Mouse (Mus musculus) CH12.LX (cell line): ENCODE results near the gene Ccl26. TPM values are rescaled to one million over a fixed set of nuclear protein-coding genes. Genes with fewer than 3 reads are reported as not detected.
A peak's percentile ranks its signal among the peaks of the same experiment; 100 is the strongest.

ENCODE experiments used
- DNase-seq: peaks from one replicate; pipeline ENCODE4 v3.0.0-alpha.2; 2013; ENCODE audit errors: extremely low read depth
- H3K27ac ChIP-seq: 2 replicates; pipeline ENCODE4 v1.5.1; 2012; ENCODE audit warnings: low read depth, mild to moderate bottlenecking, control low read depth, moderate library complexity; ENCODE audit not compliant: insufficient read depth
- H3K27me3 ChIP-seq: replicated peaks from 2 replicates; pipeline ENCODE3; 2012; ENCODE audit warnings: inconsistent platforms
- H3K36me3 ChIP-seq, 2 experiments: replicated peaks in 1 of 2; 2 replicates each; pipeline versions ENCODE3 to v1.6.1; 2012; ENCODE audit warnings: inconsistent platforms in 1 of 2, low read length in 1 of 2, mild to moderate bottlenecking in 1 of 2, mixed read lengths in 1 of 2, moderate library complexity in 1 of 2; ENCODE audit not compliant: control insufficient read depth in 1 of 2, insufficient read depth in 1 of 2
- H3K4me1 ChIP-seq, 2 experiments: 2 replicates each; pipeline ENCODE4 v1.6.1; 2012; ENCODE audit warnings: inconsistent platforms in 1 of 2, moderate library complexity in 1 of 2; ENCODE audit not compliant: insufficient read depth in 2 of 2, control insufficient read depth in 1 of 2
- H3K4me2 ChIP-seq: 2 replicates; pipeline ENCODE4 v1.6.1; 2012; ENCODE audit warnings: low read depth, mild to moderate bottlenecking, control low read depth; ENCODE audit not compliant: poor library complexity, insufficient read depth, severe bottlenecking
- H3K4me3 ChIP-seq, 3 experiments: fragments of 150-350 bp in 1 of 3; sonication (generic) in 1 of 3; replicated peaks in 1 of 3; 2 replicates each; pipeline versions ENCODE3 to v1.5.1; 2011 to 2012; ENCODE audit warnings: low read depth in 2 of 3, low read length in 2 of 3, mild to moderate bottlenecking in 2 of 3, moderate library complexity in 2 of 3, control low read depth in 1 of 3, improper control_type of control experiment in 1 of 3, inconsistent platforms in 1 of 3, mixed read lengths in 1 of 3; ENCODE audit not compliant: poor library complexity in 1 of 3
- H3K79me2 ChIP-seq: replicated peaks from 2 replicates; pipeline ENCODE4 v1.6.1; 2012; ENCODE audit warnings: mild to moderate bottlenecking, moderate library complexity; ENCODE audit not compliant: control insufficient read depth, poor library complexity, insufficient read depth, severe bottlenecking; ENCODE audit errors: extremely low read depth
- H3K9ac ChIP-seq: 2 replicates; pipeline ENCODE4 v1.6.1; 2012; ENCODE audit warnings: low read depth, mild to moderate bottlenecking, control low read depth, moderate library complexity; ENCODE audit not compliant: insufficient read depth
- H3K9me3 ChIP-seq: replicated peaks from 2 replicates; pipeline ENCODE3; 2012; ENCODE audit warnings: low read length, inconsistent platforms, mixed read lengths
- BHLHE40 ChIP-seq: IDR thresholded peaks from 2 replicates; pipeline ENCODE4 v1.6.1; 2011; ENCODE audit warnings: mild to moderate bottlenecking, low read depth, low read length, improper control_type of control experiment
- CHD1 ChIP-seq: IDR thresholded peaks from 2 replicates; pipeline ENCODE4 v1.6.1; 2012; ENCODE audit warnings: low read depth, low read length, improper control_type of control experiment, inconsistent platforms
- ELF1 ChIP-seq: IDR thresholded peaks from 2 replicates; pipeline ENCODE4 v1.6.1; 2014; ENCODE audit warnings: low read depth, mild to moderate bottlenecking, inconsistent platforms, low read length, improper control_type of control experiment
- EP300 ChIP-seq: IDR thresholded peaks from 2 replicates; pipeline ENCODE4 v1.6.1; 2011; ENCODE audit warnings: low read length, improper control_type of control experiment
- ETS1 ChIP-seq: conservative IDR thresholded peaks from 2 replicates; pipeline ENCODE4 v1.6.1; 2012; ENCODE audit warnings: low read depth, mild to moderate bottlenecking, inconsistent platforms, low read length, improper control_type of control experiment, moderate library complexity
- HCFC1 ChIP-seq: IDR thresholded peaks from 2 replicates; pipeline ENCODE4 v1.6.1; 2012; ENCODE audit warnings: low read depth, mild to moderate bottlenecking, inconsistent platforms, low read length, improper control_type of control experiment
- IRF4 ChIP-seq: IDR thresholded peaks from 2 replicates; pipeline ENCODE4 v1.6.1; 2014; ENCODE audit warnings: low read depth, mild to moderate bottlenecking, inconsistent platforms, low read length, improper control_type of control experiment
- JUND ChIP-seq: conservative IDR thresholded peaks from 2 replicates; pipeline ENCODE4 v1.6.1; 2011; ENCODE audit warnings: low read depth, low read length, improper control_type of control experiment
- KAT2A ChIP-seq: IDR thresholded peaks from 2 replicates; pipeline ENCODE4 v1.6.1; 2012; ENCODE audit warnings: low read length, improper control_type of control experiment, inconsistent platforms; ENCODE audit not compliant: insufficient replicate concordance
- MAFK ChIP-seq: IDR thresholded peaks from 2 replicates; pipeline ENCODE4 v1.6.1; 2011; ENCODE audit warnings: low read length, improper control_type of control experiment; ENCODE audit not compliant: insufficient replicate concordance
- MAZ ChIP-seq: IDR thresholded peaks from 2 replicates; pipeline ENCODE4 v1.6.1; 2012; ENCODE audit warnings: low read depth, mild to moderate bottlenecking, inconsistent platforms, low read length, improper control_type of control experiment, moderate library complexity
- MEF2A ChIP-seq: IDR thresholded peaks from 2 replicates; pipeline ENCODE4 v1.6.1; 2014; ENCODE audit warnings: low read depth, mild to moderate bottlenecking, inconsistent platforms, low read length, improper control_type of control experiment, borderline replicate concordance
- MYC ChIP-seq: IDR thresholded peaks from 2 replicates; pipeline ENCODE4 v1.6.1; 2011; ENCODE audit warnings: low read depth, mild to moderate bottlenecking, improper control_type of control experiment, low read length
- NELFE ChIP-seq: IDR thresholded peaks from 2 replicates; pipeline ENCODE4 v1.6.1; 2011; ENCODE audit warnings: low read depth, low read length, improper control_type of control experiment
- NRF1 ChIP-seq: IDR thresholded peaks from 2 replicates; pipeline ENCODE4 v1.6.1; 2014; ENCODE audit warnings: low read depth, mild to moderate bottlenecking, inconsistent platforms, low read length, improper control_type of control experiment, moderate library complexity
- PAX5 ChIP-seq: IDR thresholded peaks from 2 replicates; pipeline ENCODE4 v1.6.1; 2012; ENCODE audit warnings: low read length, inconsistent platforms, mixed read lengths
- POLR2A ChIP-seq: IDR thresholded peaks from 2 replicates; pipeline ENCODE4 v1.6.1; 2011; ENCODE audit warnings: low read depth, mild to moderate bottlenecking, improper control_type of control experiment, low read length
- POLR2AphosphoS2 ChIP-seq: IDR thresholded peaks from 2 replicates; pipeline ENCODE4 v1.6.1; 2011; ENCODE audit warnings: low read depth, low read length, improper control_type of control experiment
- RAD21 ChIP-seq: IDR thresholded peaks from 2 replicates; pipeline ENCODE4 v1.6.1; 2011; ENCODE audit warnings: low read depth, mild to moderate bottlenecking, low read length, improper control_type of control experiment, moderate library complexity
- TBP ChIP-seq: conservative IDR thresholded peaks from 2 replicates; pipeline ENCODE4 v1.6.1; 2011; ENCODE audit warnings: low read depth, low read length, improper control_type of control experiment
- TCF12 ChIP-seq: IDR thresholded peaks from 2 replicates; pipeline ENCODE4 v1.6.1; 2014; ENCODE audit warnings: low read depth, mild to moderate bottlenecking, inconsistent platforms, low read length, improper control_type of control experiment
- USF1 ChIP-seq: IDR thresholded peaks from 2 replicates; pipeline ENCODE4 v1.6.1; 2014; ENCODE audit warnings: low read depth, mild to moderate bottlenecking, inconsistent platforms, low read length, improper control_type of control experiment
- USF2 ChIP-seq: conservative IDR thresholded peaks from 2 replicates; pipeline ENCODE4 v1.6.1; 2011; ENCODE audit warnings: low read depth, low read length, improper control_type of control experiment
- ZC3H11A ChIP-seq: IDR thresholded peaks from 2 replicates; pipeline ENCODE4 v1.6.1; 2012; ENCODE audit warnings: low read depth, mild to moderate bottlenecking, inconsistent platforms, low read length, improper control_type of control experiment
- ZKSCAN1 ChIP-seq: IDR thresholded peaks from 2 replicates; pipeline ENCODE4 v1.6.1; 2012; ENCODE audit warnings: low read depth, inconsistent platforms, low read length, improper control_type of control experiment, borderline replicate concordance
- ZMIZ1 ChIP-seq: IDR thresholded peaks from 2 replicates; pipeline ENCODE4 v1.6.1; 2012; ENCODE audit warnings: low read depth, mild to moderate bottlenecking, inconsistent platforms, low read length, improper control_type of control experiment
- dilution Hi-C: fragments of 300-500 bp; cut with MboI; formaldehyde crosslinking; loops from 2 replicates; pipeline ENCODE4 v1.14.3; 2020; ENCODE audit warnings: low sequenced_read_pairs; ENCODE audit not compliant: extremely low pct_unique_long_range_greater_than_20kb, extremely low pct_ligation_motif_present
- in situ Hi-C: fragments of 300-500 bp; cut with MboI; formaldehyde crosslinking; loops from 3 replicates; pipeline ENCODE4 v1.14.3; 2019; ENCODE audit warnings: low sequenced_read_pairs, low pct_ligation_motif_present, low pct_unique_long_range_greater_than_20kb, mixed read lengths
- polyA plus RNA-seq: library from polyadenylated mRNA; unstranded; fragments of >175 nt; gene quantifications from 2 replicates; pipeline ENCODE4 v1.2.1, GENCODE M21; 2012; ENCODE audit warnings: low read depth; ENCODE audit not compliant: insufficient read length
- total RNA-seq, 2 experiments: library from RNA; depleted of rRNA; stranded (reverse); fragments of 300-350 nt in 1 of 2; fragments of >200 nt in 1 of 2; gene quantifications; 2 replicates each; pipeline ENCODE4 v1.2.3; 2012 to 2014

The Ccl26 gene
- total and polyA plus RNA-seq, 3 experiments: not detected

- no peaks in the 10 kb centered on the region for H3K27me3 ChIP-seq
- H3K36me3 ChIP-seq: no peaks in the 10 kb centered on the region
- no peak for DNase-seq
- no peak overlapping the region for H3K27ac ChIP-seq
- dilution Hi-C loops: no loop called here
- H3K4me2 ChIP-seq: 0 out of 2 replicates have a peak overlapping the region, but pooled peaks have one; percentile 38
- in situ Hi-C loops: loop anchor here (10.0 kb wide), 1 partner anchor 59 kb away; no protein-coding TSS in a partner anchor
- no peaks in the 10 kb centered on the region for H3K9me3 ChIP-seq
- TF ChIP-seq CHD1: no peak
- peak; percentile 59; the same call in 1 of the 2 replicates for TF ChIP-seq IRF4
- no peak for TF ChIP-seq NRF1
- TF ChIP-seq POLR2A: no peak
- 0 out of 2 replicates have a peak, but pooled peaks have one; percentile 28 for TF ChIP-seq EP300
- TF ChIP-seq PAX5: no peak
- 0 out of 2 replicates have a peak, but pooled peaks have one; percentile 17 for TF ChIP-seq MAFK
- TF ChIP-seq ELF1: peak; percentile 83
- TF ChIP-seq KAT2A: no peak
- TF ChIP-seq TCF12: no peak
- peaks cover 8 to 50% of the 10 kb centered on the region in 2 experiments for H3K4me1 ChIP-seq
- no peak overlapping the region for H3K9ac ChIP-seq
- H3K4me3 ChIP-seq: no peak overlapping the region
- H3K79me2 ChIP-seq: no peaks in the 10 kb centered on the region
Measured at GRCm38 (mm10) chr5:135556259-135556658, 7.1 kb downstream of the Ccl26 start.

- Histone ChIP-seq H3K9ac (no peak overlapping the region), H3K27me3 (peaks cover 2% of the 10 kb centered on the region), H3K4me3 (no peak overlapping the region), H3K9me3 (no peaks in the 10 kb centered on the region)
- in situ Hi-C loops: loop anchor here (10.0 kb wide), 1 partner anchor 63 kb away; no protein-coding TSS in a partner anchor
- dilution Hi-C loops: no loop called here
- TF ChIP-seq ELF1 (peak; percentile 31; the same call in 1 of the 2 replicates), MYC (no peak), MEF2A (peak; percentile 19; the same call in 1 of the 2 replicates)
- TF ChIP-seq, all 38 proteins: peak for 2
- DNase-seq: no peak
- peaks cover 7 to 30% of the 10 kb centered on the region in 2 experiments for H3K4me1 ChIP-seq
- no peaks in the 10 kb centered on the region for H3K79me2 ChIP-seq
- H3K27ac ChIP-seq: no peak overlapping the region
- no peak overlapping the region for H3K4me2 ChIP-seq
- no peaks in the 10 kb centered on the region for H3K36me3 ChIP-seq
Measured at GRCm38 (mm10) chr5:135551591-135551990, 11.8 kb downstream of the Ccl26 start.

GRCm38 (mm10) chr5:135550910-135551309 is 12.5 kb downstream of the Ccl26 start:
- peak; percentile 70 for DNase-seq
- peaks cover 2 to 25% of the 10 kb centered on the region in 2 experiments; a peak in 3 of 4 replicates for H3K4me1 ChIP-seq
- H3K4me3 ChIP-seq: no peak overlapping the region
- H3K36me3 ChIP-seq: no peaks in the 10 kb centered on the region
- no peak overlapping the region for H3K9ac ChIP-seq
- H3K9me3 ChIP-seq: no peaks in the 10 kb centered on the region
- no peak overlapping the region for H3K4me2 ChIP-seq
- H3K79me2 ChIP-seq: no peaks in the 10 kb centered on the region
- in situ Hi-C loops: loop anchor here (10.0 kb wide), 1 partner anchor 64 kb away; no protein-coding TSS in a partner anchor
- no peak overlapping the region for H3K27ac ChIP-seq
- H3K27me3 ChIP-seq: peaks cover 2% of the 10 kb centered on the region
- dilution Hi-C loops: no loop called here
- no peak for TF ChIP-seq BHLHE40
- no peak for TF ChIP-seq USF1
- TF ChIP-seq TBP: no peak
- no peak for TF ChIP-seq ZKSCAN1
- no peak for TF ChIP-seq ETS1
- TF ChIP-seq ZC3H11A: peak; percentile 15; the same call in 1 of the 2 replicates
- TF ChIP-seq JUND: no peak
- TF ChIP-seq MYC: peak; percentile 56; the same call in 1 of the 2 replicates
- no peak for TF ChIP-seq KAT2A
- no peak for TF ChIP-seq POLR2AphosphoS2
- no peak for TF ChIP-seq USF2
- peak; percentile 85 for TF ChIP-seq RAD21
- no peak for TF ChIP-seq ZMIZ1
- TF ChIP-seq IRF4: 0 out of 2 replicates have a peak, but pooled peaks have one; percentile 18
- TF ChIP-seq NELFE: 0 out of 2 replicates have a peak, but pooled peaks have one; percentile 28
- no peak for TF ChIP-seq MAZ
- no peak for TF ChIP-seq HCFC1
